Mouse (Mus musculus) urinary bladder, adult 2 months (tissue): ENCODE data around the gene Hoxb9. TPM values are rescaled to one million over a fixed set of nuclear protein-coding genes. Genes with fewer than 3 reads are reported as not detected.

Source experiments
- DNase-seq: peaks from one replicate; pipeline ENCODE4 v3.0.0; 2022; ENCODE audit warnings: low spot score
- polyA plus RNA-seq: library from polyadenylated mRNA; depleted of rRNA; stranded (reverse); fragments of >200 nt; gene quantifications from 2 replicates; pipeline ENCODE4 v1.2.3, GENCODE M21; 2012

The Hoxb9 gene
- polyA plus RNA-seq, 1 experiment, result 2.7 TPM

DNA sequence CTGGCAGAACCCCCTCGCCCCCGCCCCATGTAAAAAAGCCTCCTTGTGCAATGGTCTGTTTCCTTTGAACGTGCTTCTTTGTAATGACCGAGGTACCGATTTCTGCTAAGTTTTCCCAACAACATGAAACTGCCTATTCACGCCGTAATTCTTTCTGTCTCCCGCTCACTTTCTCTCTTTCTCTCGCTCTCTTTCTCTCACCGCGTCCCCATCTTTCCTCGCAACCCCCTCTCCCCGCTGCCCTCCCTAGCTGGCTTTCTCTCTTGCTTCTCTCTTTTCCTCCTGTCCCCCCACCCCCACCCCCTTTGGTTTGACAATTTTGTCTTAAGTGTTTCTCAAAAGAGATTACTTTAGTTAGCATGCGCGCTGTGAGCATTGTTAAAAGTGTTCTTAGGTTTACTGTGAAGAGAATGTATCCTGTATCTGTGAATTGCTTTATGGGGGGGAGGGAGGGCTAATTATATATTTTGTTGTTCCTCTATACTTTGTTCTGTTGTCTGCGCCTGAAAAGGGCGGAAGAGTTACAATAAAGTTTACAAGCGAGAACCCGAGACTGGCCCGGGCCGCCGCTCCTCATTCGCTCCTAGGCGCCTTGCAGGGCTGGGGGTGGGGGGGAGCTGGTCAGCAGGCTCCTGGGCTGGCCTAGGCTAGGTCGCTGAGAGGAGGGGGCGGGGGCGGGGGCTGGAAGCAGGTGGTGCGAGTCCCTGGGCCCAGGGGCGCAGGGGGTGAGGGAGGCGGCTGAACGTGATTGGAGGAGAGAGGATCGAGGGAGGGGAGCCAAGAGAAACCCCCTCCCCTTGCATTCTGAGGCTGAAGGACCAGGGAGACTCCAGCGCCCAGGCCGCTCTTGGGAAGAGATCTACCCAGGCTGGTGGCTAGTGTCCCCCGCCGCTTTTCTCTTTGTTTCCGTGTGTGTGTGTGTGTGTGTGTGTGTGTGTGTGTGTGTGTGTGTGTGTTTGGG is 13.8 kb downstream of the Hoxb9 start:
- no peak for DNase-seq

DNA sequence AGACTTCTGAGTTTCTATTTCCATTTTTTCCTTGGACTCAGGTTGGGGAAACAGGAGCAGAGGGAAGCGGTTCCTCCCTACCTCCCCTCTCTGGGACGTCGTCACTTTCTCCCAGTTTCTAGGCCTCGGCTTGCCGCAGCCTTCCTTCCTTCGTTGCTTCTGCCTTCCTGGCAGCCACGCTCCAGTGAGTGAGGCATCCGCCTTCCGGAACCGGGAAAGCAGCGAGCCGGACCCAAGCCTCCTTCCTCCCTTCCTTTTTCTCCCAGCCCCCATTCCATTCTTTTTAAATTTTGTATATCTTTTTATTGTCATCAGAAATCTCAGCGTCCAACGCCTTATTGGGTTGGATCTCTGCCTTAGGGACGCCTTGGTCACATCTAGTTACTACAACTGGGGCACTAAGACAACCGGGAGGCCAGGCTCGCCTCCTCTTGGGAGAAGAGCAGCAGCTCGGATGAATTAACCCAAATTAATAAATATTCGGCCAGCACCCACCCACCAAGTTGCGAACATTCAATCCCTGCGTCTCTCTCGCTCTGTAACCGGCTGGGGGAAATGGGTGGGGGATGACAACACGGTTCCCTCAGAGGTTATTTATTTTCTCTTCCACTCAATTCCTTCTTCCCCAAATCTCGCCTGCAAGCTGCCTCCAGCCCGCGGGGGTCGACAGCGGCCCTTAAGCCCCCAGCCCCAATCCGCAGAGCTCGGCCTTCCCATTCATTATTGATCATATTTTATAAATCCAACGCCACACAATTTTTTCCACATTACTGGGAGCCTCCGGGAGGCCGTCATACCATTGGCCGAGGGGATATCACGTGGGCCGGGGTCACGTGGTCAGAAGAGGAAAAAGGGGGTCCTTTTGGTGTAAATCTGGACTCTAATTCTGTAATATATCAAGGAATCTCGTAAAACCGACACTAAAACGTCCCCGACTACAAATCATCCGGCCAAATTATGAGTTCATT is 14.8 kb downstream of the Hoxb9 start, which contains the start of gene Hoxb7:
Gene Hoxb7 (plus strand): TSS at position 853 of the 968 bp plus-strand sequence.
- DNase-seq, result no peak

DNA sequence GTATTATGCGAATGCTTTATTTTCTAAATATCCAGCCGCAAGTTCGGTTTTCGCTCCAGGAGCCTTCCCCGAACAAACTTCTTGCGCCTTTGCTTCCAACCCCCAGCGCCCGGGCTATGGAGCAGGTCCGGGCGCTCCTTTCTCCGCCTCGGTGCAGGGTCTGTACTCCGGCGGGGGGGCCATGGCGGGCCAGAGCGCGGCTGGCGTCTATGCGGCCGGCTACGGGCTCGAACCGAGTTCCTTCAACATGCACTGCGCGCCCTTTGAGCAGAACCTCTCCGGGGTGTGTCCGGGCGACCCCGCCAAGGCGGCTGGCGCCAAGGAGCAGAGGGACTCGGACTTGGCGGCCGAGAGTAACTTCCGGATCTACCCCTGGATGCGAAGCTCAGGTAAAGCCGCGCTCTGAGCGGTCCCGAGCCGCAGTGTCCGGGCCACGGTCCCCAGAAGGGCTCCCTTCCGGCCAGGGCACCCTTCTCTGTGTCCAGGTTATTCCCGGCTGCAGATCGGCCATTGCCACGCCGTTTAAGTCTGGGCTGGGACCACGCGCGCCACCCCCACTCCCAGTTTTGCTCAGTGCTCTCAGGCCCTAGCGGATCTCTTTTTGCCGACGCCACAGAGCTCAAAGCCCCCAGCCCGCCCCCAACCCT is 15.6 kb downstream of the Hoxb9 start:
- DNase-seq, result peak; percentile 63

DNA sequence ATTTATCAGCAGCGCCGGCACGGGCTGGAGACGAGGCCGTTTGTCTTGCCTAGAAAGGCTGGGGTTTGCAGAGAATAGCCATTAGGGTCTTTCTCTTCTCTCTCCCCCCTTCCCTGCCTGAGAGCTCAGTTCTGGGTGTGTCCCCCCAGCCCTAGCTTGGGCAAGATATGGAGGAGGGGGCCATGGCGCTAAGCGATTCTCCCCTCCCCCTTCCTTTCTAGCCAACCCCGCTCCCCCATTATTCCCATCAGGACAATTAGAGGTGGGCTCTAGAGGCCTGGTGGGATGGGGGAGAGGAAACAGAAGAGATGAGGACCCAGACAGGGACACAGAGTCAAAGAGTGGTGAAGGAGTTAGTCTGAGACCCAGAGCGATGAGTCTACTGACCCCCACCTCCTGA is 16.2 kb downstream of the Hoxb9 start:
- DNase-seq, result no peak

DNA sequence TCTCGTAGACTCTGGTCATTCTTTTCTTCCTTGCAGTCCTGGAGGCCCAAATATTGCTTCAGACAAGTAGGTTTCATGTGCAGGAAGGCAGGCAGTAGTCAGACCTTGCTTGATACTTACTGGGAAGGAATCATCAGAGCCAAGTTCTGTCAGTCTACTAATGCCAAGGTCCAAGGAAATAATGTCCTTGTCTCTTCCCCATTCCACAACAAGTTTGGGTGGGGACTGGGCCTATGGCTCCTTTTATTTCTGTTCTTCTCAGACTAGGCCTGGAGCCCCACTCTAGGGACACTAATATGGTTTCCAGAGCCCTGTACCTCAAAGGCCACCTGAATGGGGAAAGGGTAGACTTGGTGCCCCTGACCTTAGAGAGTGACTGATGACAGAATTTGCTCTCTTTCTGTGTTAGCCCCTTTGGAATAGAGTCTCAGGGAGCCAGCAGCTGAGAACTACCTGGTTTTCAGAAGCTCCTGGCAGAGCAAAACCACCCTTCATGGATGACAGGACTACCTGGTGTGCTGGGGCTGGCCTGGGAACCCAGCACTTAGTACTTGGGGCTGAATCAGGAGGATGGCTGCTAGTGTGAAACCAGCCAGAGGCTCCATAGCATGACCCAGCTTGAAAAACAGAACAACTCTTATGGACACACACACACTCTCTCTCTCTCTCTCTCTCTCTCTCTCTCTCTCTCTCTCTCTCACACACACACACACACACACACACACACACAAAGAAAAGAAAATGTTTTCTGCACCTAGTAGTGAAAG is 17.4 kb downstream of the Hoxb9 start:
- DNase-seq, result no peak

DNA sequence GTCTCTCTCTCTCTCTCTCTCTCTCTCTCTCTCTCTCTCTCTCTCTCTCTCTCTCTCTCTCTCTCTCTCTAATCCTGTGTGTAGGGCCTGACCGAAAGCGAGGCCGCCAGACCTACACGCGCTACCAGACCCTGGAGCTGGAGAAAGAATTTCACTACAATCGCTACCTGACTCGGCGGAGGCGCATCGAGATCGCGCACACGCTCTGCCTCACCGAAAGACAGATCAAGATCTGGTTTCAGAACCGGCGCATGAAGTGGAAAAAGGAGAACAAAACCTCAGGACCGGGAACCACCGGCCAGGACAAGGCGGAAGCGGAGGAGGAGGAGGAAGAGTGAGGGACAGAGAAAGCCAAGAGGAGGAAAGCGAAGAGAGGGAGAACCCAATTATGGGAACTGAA is 18.0 kb downstream of the Hoxb9 start:
- no peak for DNase-seq

DNA sequence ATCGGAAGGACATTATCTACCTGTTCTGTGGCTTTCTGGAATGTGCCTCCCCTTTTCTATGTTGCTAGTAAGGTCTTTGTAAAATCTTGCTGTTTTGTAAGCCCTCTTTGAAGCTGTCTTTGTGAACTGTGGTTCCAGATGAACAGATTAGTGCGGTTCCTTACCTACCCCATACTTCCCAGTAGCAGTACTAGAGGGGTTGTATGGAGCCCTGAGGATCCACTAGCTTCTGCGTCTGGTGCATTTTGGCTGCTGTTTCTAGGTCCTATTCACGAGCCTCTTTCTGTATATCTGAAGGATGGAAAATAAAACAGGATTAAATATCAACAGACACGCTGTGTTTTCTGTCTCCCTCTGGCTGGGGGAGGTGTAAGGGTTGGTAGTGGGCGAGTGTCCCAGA is 18.6 kb downstream of the Hoxb9 start:
- DNase-seq, result no peak

DNA sequence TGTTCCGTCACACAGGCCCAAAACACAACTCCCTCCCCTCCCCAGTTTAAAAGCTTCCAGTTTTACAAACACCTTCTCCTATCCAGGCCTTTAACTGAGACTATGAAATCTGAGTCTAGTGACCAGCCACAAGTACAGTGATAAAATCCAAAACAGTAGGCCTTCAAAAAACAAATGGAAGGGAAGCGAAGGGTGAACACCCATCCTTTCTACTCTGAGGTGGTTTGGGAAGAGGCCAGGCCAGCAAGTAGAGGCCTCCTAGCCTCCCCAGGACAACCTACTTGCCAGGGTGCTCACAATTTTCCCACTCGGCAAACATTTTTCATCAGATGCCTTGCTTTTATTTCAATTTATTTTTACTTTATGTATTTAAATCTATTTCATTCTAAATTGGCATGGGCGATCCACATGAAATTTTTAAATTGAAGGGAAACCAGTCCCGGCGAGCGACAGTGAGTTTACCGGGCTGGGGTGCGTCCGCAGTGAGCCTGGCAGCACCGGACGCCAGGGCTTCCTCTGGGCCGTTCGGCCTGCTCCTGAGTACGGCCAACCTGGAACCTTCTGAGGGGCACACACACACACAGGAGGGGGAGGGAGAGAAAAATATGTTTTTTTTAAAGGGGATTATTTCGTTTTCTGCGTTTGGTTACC is 19.6 kb downstream of the Hoxb9 start:
- DNase-seq, result no peak

DNA sequence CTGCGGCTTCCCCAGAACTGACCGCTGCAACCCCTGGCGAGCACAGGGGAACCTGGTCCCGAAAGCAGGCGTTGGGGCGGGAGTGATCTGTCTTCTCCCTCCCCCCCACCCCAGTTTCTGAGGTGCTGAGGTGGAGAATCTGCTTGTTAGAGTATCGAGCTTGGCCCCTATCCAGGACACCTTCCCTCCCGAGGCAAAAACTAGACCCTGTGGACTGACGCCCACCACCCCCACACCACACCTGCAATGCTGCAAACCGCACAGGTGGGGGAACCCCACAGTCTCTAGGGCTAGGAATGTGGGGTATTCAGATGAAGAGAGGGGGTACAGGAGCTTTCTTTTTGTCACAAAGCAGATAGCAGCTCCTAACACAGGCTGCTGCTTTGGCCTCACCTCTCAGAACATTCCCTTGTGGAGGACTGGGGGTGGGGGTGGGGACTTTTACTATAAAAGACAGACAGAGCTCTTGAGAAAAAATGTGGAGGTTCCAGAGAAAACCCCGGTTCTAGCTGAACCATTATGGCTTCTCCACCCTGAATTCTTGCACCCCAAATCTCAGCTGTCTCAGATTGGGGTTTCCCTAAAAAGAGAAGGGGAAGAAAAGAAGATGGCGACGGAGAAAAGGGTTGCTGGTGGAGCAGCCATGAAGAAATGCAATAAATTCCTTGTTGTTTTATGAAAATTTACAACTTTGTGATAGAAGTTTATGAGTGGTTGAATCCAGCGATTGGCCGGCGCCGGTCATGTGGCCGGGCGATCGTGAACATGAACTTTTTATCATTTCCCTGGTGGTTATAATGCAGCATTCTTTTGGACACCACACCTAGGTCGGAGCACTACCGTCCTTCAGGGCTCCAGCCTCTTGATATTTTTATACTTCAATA is 20.7 kb downstream of the Hoxb9 start, which contains the start of gene Hoxb6:
Gene Hoxb6 (plus strand): TSS at position 796 of the 884 bp plus-strand sequence.
- no peak for DNase-seq

DNA sequence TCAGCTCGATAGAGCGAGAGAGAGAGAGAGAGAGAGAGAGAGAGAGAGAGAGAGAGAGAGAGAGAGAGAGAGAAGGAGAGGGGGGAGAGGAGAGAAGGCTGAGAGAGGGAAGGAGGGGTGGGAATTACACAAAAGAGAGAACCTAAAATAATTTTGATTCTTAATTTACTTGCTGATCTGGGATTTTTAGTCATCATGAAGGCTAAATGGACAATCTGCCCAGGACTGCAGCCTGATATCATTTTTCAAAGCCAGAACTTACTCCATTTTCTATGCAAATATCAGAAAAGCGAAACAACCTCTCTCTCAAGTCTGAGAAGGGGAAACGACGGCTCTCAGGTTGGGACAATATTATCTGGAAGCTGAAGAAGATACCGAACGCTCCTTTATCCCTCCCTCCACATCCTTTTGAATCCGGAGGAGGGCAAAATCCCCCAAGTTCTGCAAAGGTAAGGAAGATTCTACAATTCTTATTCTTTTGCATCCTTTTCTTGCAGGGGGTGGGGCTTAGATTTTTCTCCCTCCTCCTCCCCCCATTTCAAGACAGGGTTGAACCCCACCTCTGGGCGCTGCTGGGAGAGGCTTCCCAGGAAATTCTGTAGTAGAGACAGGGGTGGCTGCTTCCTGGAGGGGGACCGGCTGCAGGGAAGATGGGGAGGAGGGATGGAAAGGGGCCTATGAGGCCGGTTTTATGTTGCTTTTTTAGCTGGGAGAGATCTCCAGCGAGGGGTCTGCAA is 21.5 kb downstream of the Hoxb9 start:
- DNase-seq, result no peak

DNA sequence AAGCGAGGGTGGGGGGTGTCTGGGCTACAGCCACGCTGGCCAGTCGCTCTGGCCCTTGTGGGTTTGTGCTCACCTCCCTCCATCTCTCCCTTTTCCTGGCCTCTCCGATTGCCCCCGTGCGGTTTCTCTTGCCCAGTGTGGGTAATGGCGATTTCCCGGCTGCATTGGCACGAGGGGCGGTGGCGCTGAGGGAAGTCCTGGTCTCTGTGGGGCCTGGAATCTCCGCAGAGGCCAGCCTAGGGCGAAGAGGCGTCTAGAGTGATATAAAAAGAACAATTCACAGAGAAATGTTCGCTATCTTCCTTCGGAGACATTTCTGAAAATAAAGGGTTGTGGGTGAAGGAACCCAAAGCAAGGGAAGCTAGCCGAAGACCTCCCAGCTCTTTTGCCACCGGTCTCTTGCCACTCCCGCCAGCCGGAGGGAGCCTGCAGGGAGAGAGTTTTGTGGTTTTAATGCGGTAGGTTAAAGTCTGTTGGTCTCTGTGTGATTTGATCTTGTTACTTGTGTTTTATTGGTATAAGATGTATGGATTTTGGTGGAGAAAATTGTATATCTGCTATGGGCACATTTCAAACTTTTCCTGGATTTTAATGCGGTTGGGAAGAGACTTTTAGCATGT is 22.2 kb downstream of the Hoxb9 start:
- DNase-seq, result no peak

DNA sequence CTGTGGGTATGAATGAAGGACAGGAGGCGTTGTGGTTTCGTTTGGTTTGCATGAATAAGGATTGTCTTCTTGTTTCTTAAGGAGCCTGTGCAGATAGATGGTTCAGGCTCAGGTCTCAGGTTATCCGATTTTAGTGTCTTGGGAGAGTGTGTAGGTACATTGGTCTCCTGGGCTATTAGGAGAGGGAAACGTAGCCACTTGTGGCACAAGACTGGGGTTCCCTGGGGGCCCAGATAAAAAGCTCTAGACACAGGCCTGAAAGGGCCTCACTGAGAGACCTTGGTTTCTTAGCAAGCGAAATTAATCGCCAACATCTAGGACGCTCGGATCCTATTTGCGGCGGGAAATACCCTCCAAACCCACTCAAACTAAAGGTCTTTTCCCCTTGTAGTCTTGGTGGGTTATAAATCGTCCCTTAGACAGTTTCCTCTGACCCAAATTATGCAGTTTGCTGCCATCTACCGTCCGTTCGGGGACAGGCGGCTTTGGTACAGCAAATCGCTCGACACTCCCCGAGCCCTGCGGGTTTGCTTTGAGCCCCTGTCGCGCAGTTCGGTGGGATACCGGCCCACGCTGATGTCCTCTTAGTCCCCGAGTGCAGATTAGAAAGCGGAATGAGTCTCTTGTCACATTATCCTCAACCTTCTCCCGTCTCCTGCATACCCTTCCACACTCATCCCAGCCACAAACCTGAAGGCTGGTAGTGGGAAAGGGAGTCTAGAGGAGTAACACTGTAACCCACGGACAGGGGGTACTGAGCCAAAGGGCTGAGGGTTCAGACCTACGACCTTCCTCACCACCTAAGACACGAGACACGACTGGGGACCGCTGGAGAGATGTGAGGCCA is 23.2 kb downstream of the Hoxb9 start:
- DNase-seq, result no peak

DNA sequence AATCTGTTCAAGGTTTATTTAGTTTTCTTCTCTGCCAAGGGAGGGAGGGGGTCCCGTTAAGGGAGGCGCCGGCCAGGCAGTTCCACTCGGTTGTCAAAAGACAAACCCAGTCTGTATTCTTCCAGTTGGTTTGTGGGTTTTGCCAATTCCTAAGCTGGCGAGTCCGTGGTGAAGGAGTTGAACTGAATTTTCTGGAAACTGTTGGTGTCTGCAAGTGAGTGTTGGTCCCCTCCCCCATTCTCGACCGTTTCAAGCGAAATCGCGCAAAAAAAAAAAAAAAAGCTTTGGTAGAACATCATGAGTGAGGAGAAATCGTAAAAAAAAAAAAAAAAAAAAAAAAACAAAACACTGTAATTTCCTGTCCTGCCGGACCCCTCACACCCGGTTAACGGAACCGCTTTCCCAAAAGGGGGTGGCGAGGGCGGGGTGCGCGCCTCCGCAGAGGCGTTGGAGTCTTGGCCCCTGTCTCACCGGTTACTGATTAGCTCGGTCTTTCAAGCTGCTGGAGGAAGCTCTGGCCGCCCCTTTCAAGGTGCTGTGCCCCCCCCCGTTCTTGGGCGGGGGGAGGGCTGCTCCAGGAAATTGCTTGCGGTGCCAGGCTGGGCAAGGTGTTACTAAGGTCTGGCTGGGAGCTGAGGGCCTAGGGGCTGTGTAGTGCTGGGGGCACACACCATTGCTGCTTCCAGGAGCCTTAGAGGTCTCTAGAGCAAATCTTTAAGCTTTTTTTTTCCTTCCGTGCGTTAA is 24.0 kb downstream of the Hoxb9 start:
- DNase-seq, result no peak

DNA sequence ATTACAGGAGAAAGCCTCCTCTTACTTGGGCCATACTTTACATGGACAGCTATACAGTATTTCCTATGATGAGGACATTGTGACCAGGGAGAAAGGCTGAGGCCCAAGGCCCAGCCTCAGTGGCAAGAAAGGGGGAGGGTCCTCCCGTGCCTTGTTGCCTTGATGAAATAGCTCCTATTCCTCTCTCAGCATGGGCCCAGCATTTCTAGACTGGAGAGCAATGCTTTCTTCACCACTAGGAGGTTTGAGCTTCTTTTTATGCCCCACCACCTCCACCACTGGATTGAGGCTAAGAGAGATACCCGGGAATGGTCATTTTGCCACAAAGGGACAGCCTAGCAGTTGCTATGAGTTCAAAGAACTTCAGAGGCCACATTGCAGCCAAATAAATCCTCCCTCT is 25.7 kb downstream of the Hoxb9 start:
- DNase-seq, result no peak

DNA sequence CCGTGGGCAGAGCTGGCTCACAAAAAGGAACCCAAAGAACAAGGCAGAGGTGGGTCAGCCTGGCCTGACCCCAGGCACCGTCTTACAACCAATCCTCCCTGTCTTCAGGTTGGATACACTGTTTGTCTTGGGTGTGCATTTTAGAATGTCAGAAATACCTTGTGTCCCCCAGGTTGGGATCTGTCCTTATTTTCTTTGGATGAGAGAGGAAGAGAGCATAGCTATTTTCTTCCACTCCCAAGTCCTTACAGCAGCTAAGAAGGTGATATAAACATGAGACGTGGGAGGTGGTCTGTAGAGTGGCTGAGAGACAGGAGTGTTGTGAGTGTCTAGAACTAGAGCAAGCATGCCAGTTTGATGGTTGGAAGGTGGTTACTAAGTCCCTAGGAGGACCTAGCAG is 26.2 kb downstream of the Hoxb9 start:
- DNase-seq, result no peak

DNA sequence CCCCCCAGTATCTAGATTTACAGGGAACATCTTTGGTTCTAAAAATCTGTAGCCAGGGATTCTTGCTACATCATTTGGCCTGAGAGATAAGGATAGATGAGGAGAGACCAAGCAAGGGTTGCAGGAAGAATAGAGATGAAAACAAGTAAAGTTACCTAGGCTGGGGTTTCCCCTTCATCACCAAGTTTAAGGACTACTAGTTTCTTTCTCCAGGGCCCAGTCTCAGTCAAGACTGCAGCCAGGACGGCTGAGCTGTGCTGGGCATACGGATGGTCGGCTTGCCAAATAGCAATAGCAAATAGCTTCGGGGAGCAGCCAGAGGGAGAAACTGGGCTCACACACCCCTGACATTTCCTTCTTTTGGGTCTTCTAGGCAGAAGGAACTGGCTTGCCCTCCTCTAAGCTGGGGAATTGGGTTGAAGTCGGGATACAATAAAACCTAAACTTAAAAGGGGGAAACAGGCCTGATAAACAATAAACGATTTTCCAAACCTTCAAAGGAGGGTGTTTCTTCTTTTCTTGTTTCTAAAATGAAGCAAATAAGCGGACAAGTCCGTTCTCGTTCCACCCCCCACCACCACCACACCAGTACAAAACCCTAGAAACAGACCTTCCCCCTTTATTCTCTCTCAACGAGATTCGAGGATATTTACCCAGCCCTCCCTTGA is 26.8 kb downstream of the Hoxb9 start:
- DNase-seq, result no peak
